Mouse (Mus musculus) heart, postnatal 0 days (tissue): ENCODE data around the gene Shank3.

Experiments used
- CTCF ChIP-seq: IDR thresholded peaks from 2 replicates; pipeline ENCODE4 v1.5.1; 2016; ENCODE audit warnings: antibody characterized with exemption, control low read depth, low read depth
- EP300 ChIP-seq: IDR thresholded peaks from 2 replicates; pipeline ENCODE4 v1.6.1; 2016; ENCODE audit warnings: antibody characterized with exemption, low read depth

DNA sequence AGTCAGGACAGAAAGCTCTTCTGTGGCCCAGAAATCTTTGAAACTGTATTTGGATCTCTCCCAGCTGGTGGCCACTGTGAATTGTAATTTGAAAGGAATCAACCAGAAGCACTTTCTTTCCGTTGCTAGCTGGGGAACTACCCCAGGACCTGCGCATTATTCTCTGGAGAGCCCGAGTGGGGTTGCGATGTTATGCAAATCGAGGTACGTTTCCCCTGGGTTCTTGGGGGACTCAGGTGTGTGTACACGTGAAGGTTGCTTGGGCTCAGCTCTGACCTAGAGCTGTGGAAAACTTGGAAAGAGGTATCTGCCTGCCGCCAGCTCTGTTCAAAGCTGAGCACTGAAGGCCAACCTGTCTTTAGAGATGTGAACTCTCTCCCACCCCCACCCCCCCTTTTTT is 21.6 kb upstream of the Shank3 start:
- TF ChIP-seq CTCF, result no peak
- no peak for TF ChIP-seq EP300
